Mouse (Mus musculus) CD4-positive, CD25-positive, alpha-beta regulatory T cell, adult 2 months (primary cell): ENCODE results near the gene Hist2h2bb.
"Not testable (repeated sequence)": the region's sequence is repeated elsewhere in the genome, so short reads cannot be mapped to it uniquely, and the experiment has no call there.

Experiments used
- DNase-seq: peaks from one replicate; pipeline ENCODE4 v3.0.0-alpha.2; 2012; ENCODE audit warnings: low read depth, low spot score

Hist2h2bb gene

GRCm38 (mm10) chr3:96239949-96240798 is 29.4 kb upstream of the Hist2h2bb start, which contains the start of gene Hist2h2aa2:
Gene Hist2h2aa2 (minus strand): TSS chr3:96240276.
- DNase-seq = peak; percentile 71

DNA sequence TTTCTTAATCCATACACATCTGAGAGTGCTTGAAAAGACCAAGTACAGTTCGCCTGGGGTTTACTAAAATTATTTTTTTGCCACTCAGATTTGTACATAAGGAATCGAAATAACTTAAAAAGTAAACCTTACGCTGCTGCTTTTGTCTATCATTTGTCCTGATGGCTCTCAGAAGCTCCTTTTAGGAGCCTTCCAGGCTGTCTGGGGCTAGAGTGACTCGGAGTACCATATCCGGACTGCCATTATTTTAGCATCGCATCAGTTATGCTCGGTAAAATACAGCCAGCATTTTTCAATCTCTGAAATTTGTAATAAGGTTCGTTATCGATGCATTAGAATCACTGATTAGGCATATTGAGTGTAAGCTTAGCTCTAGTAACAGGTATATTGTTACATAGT is 28.8 kb upstream of the Hist2h2bb start:
- no peak for DNase-seq

GRCm38 (mm10) chr3:96243921-96244572 is 25.5 kb upstream of the Hist2h2bb start:
- no peak for DNase-seq

GRCm38 (mm10) chr3:96245003-96245886 is 24.3 kb upstream of the Hist2h2bb start, which contains the start of gene Hist2h2aa1:
Gene Hist2h2aa1 (plus strand): TSS chr3:96245497.
- DNase-seq = peak; percentile 85

- DNase-seq = not testable (repeated sequence)
Measured at GRCm38 (mm10) chr3:96246018-96246417, 23.5 kb upstream of the Hist2h2bb start.

DNA sequence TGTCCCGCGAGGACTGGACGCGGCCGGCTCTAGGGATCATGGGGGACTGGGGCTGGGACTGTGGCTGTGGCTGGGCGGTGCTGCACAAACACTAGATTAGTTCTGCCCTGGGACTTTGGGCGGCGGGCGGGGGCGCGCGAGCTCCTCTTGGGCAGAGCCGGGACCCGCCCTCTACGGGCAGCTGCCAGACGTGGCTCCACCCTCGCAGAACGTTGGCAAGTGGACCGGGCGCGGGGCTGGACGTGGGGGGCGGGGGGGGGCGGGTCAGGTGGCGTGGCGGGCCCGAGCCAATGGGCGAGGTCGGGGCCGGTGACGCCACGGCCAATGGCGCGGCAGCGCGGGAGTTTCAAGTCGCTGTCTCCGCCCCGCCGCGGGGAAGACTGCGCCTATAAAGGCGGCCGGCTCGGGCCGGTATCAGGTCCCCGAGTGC is 23.1 kb upstream of the Hist2h2bb start, which contains the start of gene Hist2h3c1:
Gene Hist2h3c1 (plus strand): TSS at position 259 of the 430 bp plus-strand sequence.
- not testable (repeated sequence) for DNase-seq

DNA sequence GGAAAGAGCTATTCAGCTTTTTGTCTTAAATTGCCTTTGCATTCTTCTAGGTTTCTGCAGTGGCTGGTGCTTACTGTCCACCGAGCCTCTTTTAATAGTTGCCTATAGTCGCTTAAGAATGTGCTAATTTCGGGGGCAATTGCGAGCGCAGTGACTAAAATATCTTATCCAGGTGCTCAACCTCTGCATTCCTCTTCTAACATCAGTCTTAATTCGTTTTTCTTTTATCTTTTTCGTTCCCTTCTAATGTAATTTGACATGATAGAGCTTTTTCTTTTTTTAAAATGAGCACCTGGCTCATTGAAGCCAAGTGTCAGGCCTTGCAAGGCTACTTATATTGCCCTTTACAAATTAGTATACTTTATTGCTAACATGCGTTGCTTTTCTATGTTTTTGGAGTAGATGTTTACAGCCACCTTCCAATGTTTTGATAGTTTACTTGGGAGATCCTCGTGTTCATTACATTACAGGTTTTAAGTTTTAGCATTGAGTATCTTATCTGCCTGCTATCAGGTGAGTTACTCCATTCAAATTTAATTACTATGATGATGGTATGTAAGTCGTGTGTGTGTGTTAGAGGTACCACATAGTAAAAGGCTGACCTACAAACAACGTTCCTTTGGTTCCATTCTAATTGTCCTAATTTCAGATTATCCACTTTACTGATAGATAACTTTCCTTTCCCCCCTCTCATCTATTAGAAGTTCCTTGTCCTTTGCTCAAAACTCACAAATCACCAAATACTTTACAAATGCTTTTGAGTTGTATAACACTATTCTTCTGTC is 22.0 kb upstream of the Hist2h2bb start:
- DNase-seq = no peak

DNA sequence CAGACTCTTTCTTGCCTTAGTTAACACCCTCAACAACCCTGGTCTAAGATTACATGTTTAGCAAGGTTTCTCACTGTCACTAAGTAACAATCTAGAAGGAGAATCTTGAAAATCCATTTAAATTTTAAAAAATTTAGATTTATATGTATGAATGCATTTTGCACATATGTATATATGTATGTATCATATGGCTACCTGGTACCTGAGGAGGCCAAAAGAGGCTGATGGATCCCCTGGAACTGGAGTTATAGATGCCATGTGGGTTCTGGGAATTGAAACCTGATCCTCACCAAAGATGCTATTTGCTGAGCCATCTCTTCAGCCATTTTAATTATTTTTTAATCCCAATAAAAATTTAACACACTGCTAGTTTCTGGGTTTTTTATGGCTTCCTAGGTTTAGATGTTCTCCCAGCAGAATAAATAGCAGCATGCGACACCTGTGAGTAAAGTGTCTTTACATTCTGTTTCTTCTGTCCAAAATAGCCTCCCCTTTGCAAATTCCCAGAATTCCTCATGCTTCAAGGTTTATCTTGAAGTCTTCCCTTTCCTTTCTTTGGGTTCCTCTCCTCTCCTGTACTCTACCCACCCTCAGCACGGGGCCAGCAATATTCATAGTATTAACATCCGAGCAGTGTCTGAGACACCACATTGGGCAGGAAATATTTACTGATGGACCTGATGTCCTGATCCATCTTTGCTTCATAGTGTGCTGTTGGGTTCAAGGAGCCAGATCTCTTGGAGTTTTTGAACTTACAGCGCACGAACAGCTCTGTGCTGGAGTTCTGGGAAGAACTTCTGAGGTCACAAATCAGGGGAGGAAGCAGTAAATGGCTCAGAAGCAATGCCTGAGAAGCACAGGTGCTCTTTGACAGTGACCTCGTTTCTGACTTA is 21.2 kb upstream of the Hist2h2bb start:
- DNase-seq = no peak

DNA sequence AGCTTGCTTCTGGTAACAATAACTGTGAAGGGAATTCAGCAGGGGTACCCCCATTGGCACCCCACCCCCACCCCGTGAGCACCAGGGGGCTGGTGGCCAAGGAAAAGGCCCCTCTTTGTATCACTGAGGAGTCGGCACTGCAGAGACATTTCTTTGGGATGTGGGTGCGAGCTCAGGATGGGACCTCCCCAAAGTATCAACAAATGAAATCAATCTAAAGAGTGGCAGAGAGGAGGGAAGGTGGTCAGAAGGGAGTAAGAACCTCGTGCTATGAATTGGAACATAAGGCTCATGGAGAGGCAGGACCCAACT is 20.6 kb upstream of the Hist2h2bb start:
- no peak for DNase-seq

DNA sequence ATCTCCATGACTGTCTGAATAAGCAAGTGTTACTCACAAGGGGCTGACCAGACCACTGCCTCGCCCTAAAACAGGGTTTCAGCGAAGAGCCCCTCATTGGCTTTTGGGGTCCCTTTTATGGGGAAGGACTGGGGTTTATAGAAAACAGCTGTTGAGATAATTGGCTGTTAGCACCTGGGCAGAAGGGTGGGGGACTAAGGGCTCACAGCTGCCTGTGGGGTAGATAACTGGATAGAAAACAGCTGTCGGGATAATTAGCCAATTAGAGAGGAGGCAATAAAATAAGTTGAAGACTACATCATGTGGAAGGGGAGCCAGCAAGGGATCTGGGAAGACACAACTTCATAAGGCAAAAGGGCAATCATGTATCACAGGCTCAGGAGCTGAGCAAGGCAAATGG is 18.7 kb upstream of the Hist2h2bb start:
- no peak for DNase-seq

- DNase-seq = no peak
Measured at GRCm38 (mm10) chr3:96251787-96252186, 17.8 kb upstream of the Hist2h2bb start.

- no peak for DNase-seq
Measured at GRCm38 (mm10) chr3:96254683-96255355, 14.7 kb upstream of the Hist2h2bb start.

- no peak for DNase-seq
Measured at GRCm38 (mm10) chr3:96255926-96256593, 13.5 kb upstream of the Hist2h2bb start.

DNA sequence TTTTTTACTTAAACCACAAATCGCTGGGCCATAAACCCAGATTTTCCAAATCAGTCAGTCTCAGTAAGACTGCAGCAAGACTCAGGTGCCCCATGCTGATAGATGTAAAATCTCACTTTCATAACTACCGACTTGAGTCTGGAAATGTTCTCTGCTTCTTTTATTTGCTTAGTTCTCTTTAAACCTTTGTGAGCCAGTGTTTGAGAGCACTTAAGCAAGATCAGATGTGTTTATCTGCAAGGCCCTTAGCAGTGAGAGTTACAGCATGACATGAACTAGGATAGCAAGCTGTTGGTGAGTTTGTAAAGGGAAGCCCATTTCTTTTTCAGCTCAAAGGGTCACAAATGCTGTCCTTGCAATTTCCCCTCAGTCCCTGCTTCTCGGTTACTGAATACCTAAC is 12.4 kb upstream of the Hist2h2bb start:
- no peak for DNase-seq

DNA sequence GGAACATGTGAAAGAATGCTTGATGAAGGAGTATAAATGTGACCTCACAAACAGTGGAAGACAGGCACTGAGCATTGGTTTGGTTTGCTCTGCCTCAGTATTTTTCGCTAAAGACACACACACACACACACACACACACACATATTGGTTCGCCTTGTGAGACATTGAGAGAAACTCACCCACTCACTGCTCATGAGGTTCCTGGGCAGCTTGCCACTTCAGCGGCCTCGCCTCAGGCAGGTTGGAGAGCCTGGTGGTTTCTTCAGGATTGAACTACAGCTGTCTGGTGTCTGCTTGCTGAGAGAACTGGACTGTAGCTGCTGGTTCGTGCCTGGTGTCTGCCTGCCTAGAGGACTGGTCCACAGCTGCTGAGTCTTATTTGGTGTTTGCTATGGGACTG is 9.3 kb upstream of the Hist2h2bb start:
- no peak for DNase-seq

DNA sequence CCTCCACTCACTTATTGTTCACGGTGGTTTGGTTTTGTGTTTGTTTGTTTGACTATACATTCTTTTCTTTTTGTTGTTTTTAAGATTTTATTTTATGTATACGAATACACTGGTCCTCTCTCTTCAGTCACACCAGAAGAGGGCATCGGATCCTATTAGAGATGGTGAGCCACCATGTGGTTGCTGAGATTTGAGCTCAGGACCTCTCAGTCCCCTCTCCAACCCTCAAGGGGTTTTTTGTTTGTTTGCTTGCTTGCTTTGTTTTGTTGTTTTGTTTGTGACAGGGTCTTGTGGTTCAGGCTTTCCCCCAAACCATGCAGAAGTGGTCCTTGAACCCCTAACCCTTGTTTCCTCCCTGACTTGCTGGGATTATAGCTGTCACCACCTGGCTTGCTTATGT is 7.9 kb upstream of the Hist2h2bb start:
- no peak for DNase-seq

GRCm38 (mm10) chr3:96262216-96262875 is 7.2 kb upstream of the Hist2h2bb start:
- DNase-seq = peak; percentile 84

DNA sequence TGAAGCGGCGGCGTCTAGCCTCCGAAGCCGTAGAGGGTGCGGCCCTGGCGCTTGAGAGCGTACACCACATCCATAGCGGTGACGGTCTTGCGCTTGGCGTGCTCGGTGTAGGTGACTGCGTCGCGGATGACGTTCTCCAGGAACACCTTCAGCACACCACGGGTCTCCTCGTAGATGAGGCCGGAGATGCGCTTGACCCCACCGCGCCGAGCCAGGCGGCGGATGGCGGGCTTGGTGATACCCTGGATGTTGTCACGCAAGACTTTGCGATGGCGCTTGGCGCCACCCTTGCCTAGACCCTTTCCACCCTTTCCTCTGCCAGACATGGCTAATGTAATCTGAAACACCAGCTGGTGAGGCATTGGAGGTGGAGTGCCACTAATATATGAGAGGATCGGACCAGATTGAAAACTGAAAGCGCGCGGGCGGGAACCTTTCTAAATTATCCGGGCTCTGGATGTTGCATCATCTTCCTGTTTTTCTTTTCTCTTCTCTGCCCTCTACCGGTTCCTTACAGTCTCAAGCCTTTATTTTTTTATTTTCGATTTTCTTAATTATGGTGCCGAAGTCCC is 6.5 kb upstream of the Hist2h2bb start, which contains the start of gene Hist2h4:
Gene Hist2h4 (minus strand): TSS at position 333 of the 572 bp plus-strand sequence.
- peak; percentile 93 for DNase-seq
